Mouse (Mus musculus) heart, postnatal 10 days (tissue): ENCODE measurements around the gene Kif26b. TPM values are rescaled to one million over a fixed set of nuclear protein-coding genes. Genes with fewer than 3 reads are reported as not detected.

Experiments used
- DNase-seq, 2 experiments: peaks; one replicate each; pipeline ENCODE4 v3.0.0; 2021
- intact Hi-C: fragments of 180-260 bp; cut with DNase I; formaldehyde crosslinking; loops from one replicate; pipeline ENCODE4 v1.15.1; 2025
- total RNA-seq, 2 experiments: library from RNA; stranded (reverse); gene quantifications; 2 replicates each; pipeline ENCODE4 v1.2.3; 2021

Gene Kif26b
- 10 to 100 TPM; 10.9 to 12.9 TPM for total RNA-seq

- intact Hi-C loops, result loop anchor here (2.0 to 5.0 kb wide), 2 partner anchors 309 to 948 kb away; no protein-coding TSS in a partner anchor
- peak; percentile 65 for DNase-seq
These were observed at the start of gene Kif26b for GRCm38 (mm10) chr1:178528431-178529351. Kif26b (plus strand) TSS chr1:178529125.

GRCm38 (mm10) chr1:178483854-178484253 is 45.1 kb upstream of the Kif26b start:
- intact Hi-C loops, result no loop called here
- DNase-seq, result no peak

GRCm38 (mm10) chr1:178485138-178485867 is 43.6 kb upstream of the Kif26b start:
- intact Hi-C loops, result no loop called here

GRCm38 (mm10) chr1:178485868-178486220 is 43.1 kb upstream of the Kif26b start:
- DNase-seq, result no peak
- intact Hi-C loops, result no loop called here

More at GRCm38 (mm10) chr1:178485138-178485867, 43.6 kb upstream of the Kif26b start:
- no peak for DNase-seq

GRCm38 (mm10) chr1:178486828-178487227 is 42.1 kb upstream of the Kif26b start:
- peak; percentile 27 to 30 for DNase-seq
- intact Hi-C loops, result no loop called here

- intact Hi-C loops, result no loop called here
These were observed 39.8 kb upstream of the Kif26b start for GRCm38 (mm10) chr1:178489127-178489526.

GRCm38 (mm10) chr1:178491733-178492132 is 37.2 kb upstream of the Kif26b start:
- intact Hi-C loops, result no loop called here
- DNase-seq, result no peak

More at GRCm38 (mm10) chr1:178489127-178489526, 39.8 kb upstream of the Kif26b start:
- no peak for DNase-seq

- DNase-seq, result no peak
- intact Hi-C loops, result no loop called here
These were observed 36.4 kb upstream of the Kif26b start for GRCm38 (mm10) chr1:178492493-178492892.

- DNase-seq, result no peak
- intact Hi-C loops, result no loop called here
These were observed 32.7 kb upstream of the Kif26b start for GRCm38 (mm10) chr1:178496186-178496585.

GRCm38 (mm10) chr1:178496841-178497240 is 32.1 kb upstream of the Kif26b start:
- intact Hi-C loops, result no loop called here
- DNase-seq, result peak; percentile 41 to 58

- intact Hi-C loops, result no loop called here
- DNase-seq, result no peak
These were observed 22.0 kb upstream of the Kif26b start for GRCm38 (mm10) chr1:178506938-178507337.

GRCm38 (mm10) chr1:178512323-178513031 is 16.4 kb upstream of the Kif26b start:
- DNase-seq, result no peak
- intact Hi-C loops, result no loop called here

- DNase-seq, result no peak
- intact Hi-C loops, result no loop called here
These were observed 15.0 kb upstream of the Kif26b start for GRCm38 (mm10) chr1:178513954-178514353.

GRCm38 (mm10) chr1:178515839-178516238 is 13.1 kb upstream of the Kif26b start:
- DNase-seq, result no peak
- intact Hi-C loops, result no loop called here

- peak; percentile 21 to 34 for DNase-seq
- intact Hi-C loops, result no loop called here
These were observed 6.5 kb upstream of the Kif26b start for GRCm38 (mm10) chr1:178522389-178522788.

- intact Hi-C loops, result no loop called here
- DNase-seq, result no peak
These were observed 5.8 kb upstream of the Kif26b start for GRCm38 (mm10) chr1:178523152-178523551.

GRCm38 (mm10) chr1:178527185-178527546 is 1.8 kb upstream of the Kif26b start:
- intact Hi-C loops, result loop anchor here (1.0 to 5.0 kb wide), 4 partner anchors 310 to 706 kb away; no protein-coding TSS in a partner anchor
- DNase-seq, result peak; percentile 75 to 85

- intact Hi-C loops, result loop anchor here (1.0 to 5.0 kb wide), 5 partner anchors 310 to 949 kb away; no protein-coding TSS in a partner anchor
- peak; percentile 52 to 65 for DNase-seq
These were observed 1.2 kb upstream of the Kif26b start for GRCm38 (mm10) chr1:178527547-178528361.

GRCm38 (mm10) chr1:178529512-178530300 is 781 bp downstream of the Kif26b start:
- DNase-seq, result peak; percentile 23 to 31

More at GRCm38 (mm10) chr1:178529512-178530300, 781 bp downstream of the Kif26b start:
- intact Hi-C loops, result loop anchor here (1.0 to 10.0 kb wide), 5 partner anchors 160 to 947 kb away; no protein-coding TSS in a partner anchor
